Mouse (Mus musculus) layer of hippocampus, postnatal 36 days (tissue): ENCODE data around the gene Ccdc70. TPM values are rescaled to one million over a fixed set of nuclear protein-coding genes. Genes with fewer than 3 reads are reported as not detected.

Experiments
- total RNA-seq, 2 experiments: library from RNA; stranded (reverse); gene quantifications; 2 replicates each; pipeline ENCODE4 v1.2.3; 2021

Ccdc70 gene
- total RNA-seq, 2 experiments from 2014 or later: not detected

Other genes starting within 250 kb of the Ccdc70 start
- gene Defa24, start 235.3 kb upstream of the Ccdc70 start, total RNA-seq: not detected
- gene Defb50, start 146.2 kb upstream of the Ccdc70 start, total RNA-seq: not detected
- not detected for gene Defb2, start 129.8 kb upstream of the Ccdc70 start, total RNA-seq
- not detected for gene Defb10, start 110.9 kb upstream of the Ccdc70 start, total RNA-seq
- not detected for gene Defb9, start 84.4 kb upstream of the Ccdc70 start, total RNA-seq
- gene Defb11, start 63.4 kb upstream of the Ccdc70 start, total RNA-seq: not detected
- gene Defb15, start 37.1 kb upstream of the Ccdc70 start, total RNA-seq: not detected
- gene Defb35, start 31.4 kb upstream of the Ccdc70 start, total RNA-seq: not detected
- not detected for gene Defb13, start 23.0 kb upstream of the Ccdc70 start, total RNA-seq
- gene Fam90a1a, start 11.1 kb upstream of the Ccdc70 start, total RNA-seq: not detected
- gene Atp7b, start 90.5 kb downstream of the Ccdc70 start, total RNA-seq: 1 to 10 TPM; 1.9 to 2.1 TPM
- 10 to 100 TPM; 37.6 to 42.8 TPM for gene Alg11, start 90.9 kb downstream of the Ccdc70 start, total RNA-seq
- under 1 TPM; 0.22 to 0.28 TPM for gene Nek5, start 155.3 kb downstream of the Ccdc70 start, total RNA-seq
- 1 to 10 TPM; 2.3 to 3.2 TPM for gene Nek3, start 196.7 kb downstream of the Ccdc70 start, total RNA-seq
- gene Ckap2, start 216.0 kb downstream of the Ccdc70 start, total RNA-seq: 1 to 10 TPM in 1 of 2 experiments, under 1 TPM in 1; 0.71 to 1.7 TPM
- 10 to 100 TPM; 26.5 to 30.9 TPM for gene Vps36, start 223.0 kb downstream of the Ccdc70 start, total RNA-seq